Mouse (Mus musculus): ENCODE results near the gene E130114P18Rik. TPM values are rescaled to one million over a fixed set of nuclear protein-coding genes. Genes with fewer than 3 reads are reported as not detected.

Gene E130114P18Rik
- total and polyA plus RNA-seq, 2 experiments: not detected

- H3K4me1 ChIP-seq (ENCODE audit: control insufficient read depth, insufficient read depth, low read length): no peaks in the 10 kb centered on the region
- H3K79me2 ChIP-seq (ENCODE audit: control insufficient read depth, insufficient read depth, low read length): no peaks in the 10 kb centered on the region
- no peak for DNase-seq (ENCODE audit: extremely low read depth, low read depth, low spot score)
- no peak overlapping the region for H3K9ac ChIP-seq (ENCODE audit: low read depth, low read length)
- H3K27ac ChIP-seq (replicated peaks; ENCODE audit: insufficient read depth, low read depth, low read length): no peak overlapping the region
- no peak overlapping the region for H3K4me3 ChIP-seq (ENCODE audit: insufficient read depth, low read depth, low read length)
- 84% methylated on average over 9 of the region's 9 CpGs for WGBS
- no peak for TF ChIP-seq CTCF (IDR thresholded peaks at IDR 0.05; ENCODE audit: low read depth, low read length)
- no peaks in the 10 kb centered on the region for H3K27me3 ChIP-seq (ENCODE audit: control insufficient read depth, insufficient read depth, low read length)
- no peaks in the 10 kb centered on the region for H3K36me3 ChIP-seq (ENCODE audit: control insufficient read depth, insufficient read depth, low read length)
These were observed 190.4 kb downstream of the E130114P18Rik start for GRCm38 (mm10) chr4:97587412-97588010.

DNA sequence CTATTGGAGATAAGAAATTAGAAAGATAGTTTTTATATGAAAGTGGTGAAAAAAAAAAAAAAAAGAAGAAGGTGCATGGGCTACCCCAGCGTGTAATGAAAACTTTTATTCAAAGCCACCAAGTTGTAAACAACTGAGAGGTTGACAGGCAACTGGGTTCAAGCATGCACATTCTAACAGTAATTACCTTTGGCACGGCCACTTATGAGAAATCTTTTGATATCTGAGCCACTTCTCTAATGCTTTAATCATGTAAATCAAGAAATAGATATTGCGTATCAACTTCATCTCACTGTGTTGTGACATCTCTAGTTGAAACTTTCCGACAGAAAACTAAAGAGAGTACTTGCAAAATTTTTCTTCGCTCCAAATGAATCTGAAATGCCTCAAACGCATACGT, 192.7 kb downstream of the E130114P18Rik start:
- no peaks in the 10 kb centered on the region for H3K4me1 ChIP-seq (ENCODE audit: control insufficient read depth, insufficient read depth, low read length)
- 92% methylated on average over 7 of the region's 7 CpGs for WGBS

DNA sequence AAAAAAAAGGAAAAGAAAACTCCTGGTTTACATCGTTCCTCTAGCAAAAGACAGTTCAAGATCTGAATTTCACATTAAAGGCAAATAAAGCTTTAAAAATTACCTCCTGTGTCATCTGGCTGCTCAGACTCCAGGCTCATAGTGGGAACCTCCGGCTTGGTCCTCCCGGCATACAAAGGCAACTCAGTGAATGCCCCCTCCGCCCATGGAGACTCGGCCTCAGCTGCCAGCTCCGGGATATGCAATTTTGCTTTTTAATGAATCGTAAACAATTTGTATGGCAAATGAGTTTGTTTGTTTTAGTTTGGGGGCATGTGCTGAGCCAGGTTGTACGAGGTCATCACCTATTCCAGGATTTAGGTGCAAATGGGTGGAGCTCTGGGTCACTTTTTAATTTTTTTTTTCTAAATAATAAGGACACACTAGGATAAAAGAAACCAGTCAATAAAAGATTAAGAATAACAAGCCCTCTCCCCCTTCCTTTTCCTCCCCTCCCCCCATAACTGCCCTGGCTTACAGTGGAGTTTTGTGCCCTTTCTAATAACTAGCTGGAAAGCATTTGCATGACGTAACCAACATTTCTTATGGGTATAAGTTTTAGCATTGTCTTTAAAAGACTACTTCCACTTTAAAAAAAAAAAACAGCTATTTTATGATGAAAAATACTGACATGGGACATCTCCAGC, 193.3 kb downstream of the E130114P18Rik start:
- no peak for DNase-seq (ENCODE audit: extremely low read depth, low read depth, low spot score)
- Histone ChIP-seq H3K4me1 (ENCODE audit: control insufficient read depth, insufficient read depth, low read length) (no peaks in the 10 kb centered on the region), H3K4me3 (ENCODE audit: insufficient read depth, low read depth, low read length) (no peak overlapping the region), H3K36me3 (ENCODE audit: control insufficient read depth, insufficient read depth, low read length) (no peaks in the 10 kb centered on the region), H3K27ac (replicated peaks; ENCODE audit: insufficient read depth, low read depth, low read length) (no peak overlapping the region), H3K79me2 (ENCODE audit: control insufficient read depth, insufficient read depth, low read length) (no peaks in the 10 kb centered on the region), H3K27me3 (ENCODE audit: control insufficient read depth, insufficient read depth, low read length) (no peaks in the 10 kb centered on the region), H3K9ac (ENCODE audit: low read depth, low read length) (no peak overlapping the region)
- TF ChIP-seq CTCF (IDR thresholded peaks at IDR 0.05; ENCODE audit: low read depth, low read length) (no peak), POLR2A (IDR thresholded peaks at IDR 0.05; ENCODE audit: extremely low read depth, insufficient read depth, low read length) (no peak)
- WGBS: 91% methylated on average over 9 of the region's 9 CpGs

More for the DNA sequence above, 192.7 kb downstream of the E130114P18Rik start:
- DNase-seq (ENCODE audit: extremely low read depth, low read depth, low spot score): no peak
- no peaks in the 10 kb centered on the region for H3K27me3 ChIP-seq (ENCODE audit: control insufficient read depth, insufficient read depth, low read length)
- H3K27ac ChIP-seq (replicated peaks; ENCODE audit: insufficient read depth, low read depth, low read length): no peak overlapping the region
- no peak overlapping the region for H3K9ac ChIP-seq (ENCODE audit: low read depth, low read length)
- no peak for TF ChIP-seq CTCF (IDR thresholded peaks at IDR 0.05; ENCODE audit: low read depth, low read length)
- TF ChIP-seq POLR2A (IDR thresholded peaks at IDR 0.05; ENCODE audit: extremely low read depth, insufficient read depth, low read length): no peak
- no peaks in the 10 kb centered on the region for H3K36me3 ChIP-seq (ENCODE audit: control insufficient read depth, insufficient read depth, low read length)
- H3K79me2 ChIP-seq (ENCODE audit: control insufficient read depth, insufficient read depth, low read length): no peaks in the 10 kb centered on the region
- no peak overlapping the region for H3K4me3 ChIP-seq (ENCODE audit: insufficient read depth, low read depth, low read length)

DNA sequence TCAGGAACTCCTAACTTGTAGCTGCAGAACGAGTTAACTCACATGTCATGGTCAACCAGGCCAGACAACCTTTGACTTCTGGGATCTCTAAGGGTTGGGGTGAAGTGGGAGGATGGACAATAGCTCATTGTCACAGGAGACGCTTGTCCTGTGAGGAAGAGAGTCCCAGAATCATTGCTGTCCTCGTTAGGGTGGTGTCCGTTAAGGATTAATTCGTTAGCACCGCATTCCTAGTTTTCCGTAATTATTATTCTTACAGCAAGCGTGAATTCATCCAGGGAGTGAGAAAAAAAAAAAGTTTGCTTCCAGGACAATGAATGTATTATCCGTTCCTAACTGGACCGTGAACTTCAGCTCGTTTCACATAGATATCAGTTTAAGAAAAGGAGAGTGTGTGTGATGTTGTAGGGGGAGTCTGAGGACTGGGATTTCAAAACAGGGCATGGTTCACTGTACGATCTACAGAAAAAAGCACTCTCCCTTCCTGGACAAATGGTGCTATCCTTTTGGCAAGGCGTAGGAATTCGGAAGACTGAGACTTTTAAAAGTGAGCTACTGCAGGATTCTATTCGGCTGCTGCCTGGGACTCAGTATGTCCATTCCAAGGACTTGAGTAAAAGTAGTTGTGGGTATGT, 195.0 kb downstream of the E130114P18Rik start:
- no peak overlapping the region for H3K9ac ChIP-seq (ENCODE audit: low read depth, low read length)
- no peaks in the 10 kb centered on the region for H3K27me3 ChIP-seq (ENCODE audit: control insufficient read depth, insufficient read depth, low read length)
- WGBS: 80% methylated on average over 15 of the region's 15 CpGs
- no peak overlapping the region for H3K4me3 ChIP-seq (ENCODE audit: insufficient read depth, low read depth, low read length)
- no peak overlapping the region for H3K27ac ChIP-seq (replicated peaks; ENCODE audit: insufficient read depth, low read depth, low read length)
- no peaks in the 10 kb centered on the region for H3K79me2 ChIP-seq (ENCODE audit: control insufficient read depth, insufficient read depth, low read length)
- H3K36me3 ChIP-seq (ENCODE audit: control insufficient read depth, insufficient read depth, low read length): no peaks in the 10 kb centered on the region
- DNase-seq (ENCODE audit: extremely low read depth, low read depth, low spot score): no peak
- TF ChIP-seq CTCF (IDR thresholded peaks at IDR 0.05; ENCODE audit: low read depth, low read length) (no peak), POLR2A (IDR thresholded peaks at IDR 0.05; ENCODE audit: extremely low read depth, insufficient read depth, low read length) (no peak)
- H3K4me1 ChIP-seq (ENCODE audit: control insufficient read depth, insufficient read depth, low read length): no peaks in the 10 kb centered on the region

DNA sequence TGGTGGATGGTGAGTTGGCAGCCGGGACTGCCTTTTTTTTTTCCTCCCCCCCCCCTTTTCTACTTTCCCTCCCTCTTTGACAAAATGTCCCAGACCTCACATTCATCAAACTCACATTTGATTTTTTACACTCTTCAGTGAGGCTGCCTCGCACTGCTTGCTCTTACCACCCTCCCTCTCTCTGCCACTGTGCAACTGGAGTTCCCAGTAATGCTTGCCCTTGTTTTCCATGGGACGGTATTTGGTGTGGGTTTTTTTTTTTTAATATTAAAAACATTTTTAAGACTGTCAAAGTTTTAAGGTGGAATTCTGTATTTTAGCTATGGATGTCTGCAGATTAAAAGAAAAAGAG, 195.8 kb downstream of the E130114P18Rik start:
- Histone ChIP-seq H3K27me3 (ENCODE audit: control insufficient read depth, insufficient read depth, low read length) (no peaks in the 10 kb centered on the region), H3K4me1 (ENCODE audit: control insufficient read depth, insufficient read depth, low read length) (no peaks in the 10 kb centered on the region), H3K27ac (replicated peaks; ENCODE audit: insufficient read depth, low read depth, low read length) (no peak overlapping the region), H3K9ac (ENCODE audit: low read depth, low read length) (no peak overlapping the region), H3K36me3 (ENCODE audit: control insufficient read depth, insufficient read depth, low read length) (no peaks in the 10 kb centered on the region), H3K4me3 (ENCODE audit: insufficient read depth, low read depth, low read length) (no peak overlapping the region), H3K79me2 (ENCODE audit: control insufficient read depth, insufficient read depth, low read length) (no peaks in the 10 kb centered on the region)
- TF ChIP-seq POLR2A (IDR thresholded peaks at IDR 0.05; ENCODE audit: extremely low read depth, insufficient read depth, low read length) (no peak), CTCF (IDR thresholded peaks at IDR 0.05; ENCODE audit: low read depth, low read length) (no peak)
- 90% methylated on average over 3 of the region's 3 CpGs for WGBS
- no peak for DNase-seq (ENCODE audit: extremely low read depth, low read depth, low spot score)
